Mouse (Mus musculus) retina, postnatal 1 day (tissue): ENCODE measurements around the gene Fat3.
A peak's percentile ranks its signal among the peaks of the same experiment; 100 is the strongest.

Experiments
- DNase-seq: peaks from one replicate; pipeline ENCODE4 v3.0.0-alpha.2; 2012

The Fat3 gene

GRCm38 (mm10) chr9:16307789-16308188, 193.3 kb downstream of the Fat3 start:
- no peak for DNase-seq

- DNase-seq, result no peak
Observed at GRCm38 (mm10) chr9:16306222-16306621, 194.9 kb downstream of the Fat3 start.

GRCm38 (mm10) chr9:16305396-16306086, 195.5 kb downstream of the Fat3 start:
- no peak for DNase-seq

GRCm38 (mm10) chr9:16304949-16305348, 196.1 kb downstream of the Fat3 start:
- no peak for DNase-seq

GRCm38 (mm10) chr9:16302484-16302883, 198.6 kb downstream of the Fat3 start:
- peak; percentile 8 for DNase-seq

- DNase-seq, result no peak
Observed at GRCm38 (mm10) chr9:16297935-16298334, 203.2 kb downstream of the Fat3 start.

- peak; percentile 46 for DNase-seq
Observed at GRCm38 (mm10) chr9:16293928-16294806, 206.9 kb downstream of the Fat3 start.

- DNase-seq, result no peak
Observed at GRCm38 (mm10) chr9:16292492-16292891, 208.6 kb downstream of the Fat3 start.

GRCm38 (mm10) chr9:16290911-16291310, 210.2 kb downstream of the Fat3 start:
- no peak for DNase-seq

GRCm38 (mm10) chr9:16283033-16283432, 218.1 kb downstream of the Fat3 start:
- DNase-seq, result no peak

GRCm38 (mm10) chr9:16282291-16282804, 218.7 kb downstream of the Fat3 start:
- no peak for DNase-seq

GRCm38 (mm10) chr9:16275589-16275988, 225.5 kb downstream of the Fat3 start:
- DNase-seq, result no peak

- no peak for DNase-seq
Observed at GRCm38 (mm10) chr9:16274130-16274529, 227.0 kb downstream of the Fat3 start.

- DNase-seq, result no peak
Observed at GRCm38 (mm10) chr9:16272810-16273209, 228.3 kb downstream of the Fat3 start.

GRCm38 (mm10) chr9:16270768-16271114, 230.3 kb downstream of the Fat3 start:
- no peak for DNase-seq

- no peak for DNase-seq
Observed at GRCm38 (mm10) chr9:16270056-16270767, 230.9 kb downstream of the Fat3 start.

GRCm38 (mm10) chr9:16265519-16265918, 235.6 kb downstream of the Fat3 start:
- DNase-seq, result no peak

- DNase-seq, result peak; percentile 85
Observed at GRCm38 (mm10) chr9:16257241-16257840, 243.7 kb downstream of the Fat3 start.

- DNase-seq, result peak; percentile 12
Observed at GRCm38 (mm10) chr9:16256577-16257207, 244.4 kb downstream of the Fat3 start.

- no peak for DNase-seq
Observed at GRCm38 (mm10) chr9:16246741-16247140, 254.3 kb downstream of the Fat3 start.

GRCm38 (mm10) chr9:16231575-16231974, 269.5 kb downstream of the Fat3 start:
- DNase-seq, result peak; percentile 76

- DNase-seq, result peak; percentile 47
Observed at GRCm38 (mm10) chr9:16228919-16229318, 272.2 kb downstream of the Fat3 start.
